Mouse (Mus musculus): ENCODE measurements around the gene Gm3336. TPM values are rescaled to one million over a fixed set of nuclear protein-coding genes. Genes with fewer than 3 reads are reported as not detected.

Gm3336 gene
- polyA plus RNA-seq, 1 experiment from 2014 or later = 0.54 TPM

GRCm38 (mm10) chr8:70760350-70760749, 42.0 kb downstream of the Gm3336 start:
- DNase-seq (ENCODE audit: low spot score) (no peak), ATAC-seq (peak; percentile 1)
- Histone ChIP-seq H3K27ac (ENCODE audit: low read length) (peak overlapping the region; percentile 87), H3K9me3 (ENCODE audit: low read length) (no peaks in the 10 kb centered on the region), H3K9ac (replicated peaks; ENCODE audit: low read depth) (peak overlapping the region; percentile 79), H3K36me3 (ENCODE audit: insufficient read depth, low read length) (peaks cover 8% of the 10 kb centered on the region; the same call in 1 of the 2 replicates), H3K27me3 (replicated peaks; ENCODE audit: insufficient read depth, low read length) (no peaks in the 10 kb centered on the region), H3K4me2 (replicated peaks; ENCODE audit: low read depth, low read length) (peak overlapping the region; percentile 99), H3K4me3 (ENCODE audit: low read depth, low read length) (peak overlapping the region; percentile 55), H3K4me1 (ENCODE audit: insufficient read depth, low read depth, low read length) (peaks cover 12% of the 10 kb centered on the region; the same call in 1 of the 2 replicates)
- TF ChIP-seq CTCF (IDR thresholded peaks at IDR 0.05) = no peak
- TF ChIP-seq EP300 (IDR thresholded peaks at IDR 0.05) = no peak
- under 1% methylated on average over 22 of the region's 22 CpGs for whole genome bisulfite sequencing

GRCm38 (mm10) chr8:70760775-70761406, 42.5 kb downstream of the Gm3336 start, which contains the start of gene Mpv17l2:
Mpv17l2 (minus strand) TSS chr8:70760946.
- H3K27me3 ChIP-seq (replicated peaks; ENCODE audit: insufficient read depth, low read length) = no peaks in the 10 kb centered on the region
- peak within 1 kb of the TSS; percentile 87 for H3K27ac ChIP-seq (ENCODE audit: low read length)
- H3K9me3 ChIP-seq (ENCODE audit: low read length) = no peaks in the 10 kb centered on the region
- peak within 1 kb of the TSS; percentile 55 for H3K4me3 ChIP-seq (ENCODE audit: low read depth, low read length)
- H3K9ac ChIP-seq (replicated peaks; ENCODE audit: low read depth) = peak within 1 kb of the TSS; percentile 79
- peaks cover 12% of the 10 kb centered on the region; the same call in 1 of the 2 replicates for H3K4me1 ChIP-seq (ENCODE audit: insufficient read depth, low read depth, low read length)
- WGBS = under 1% methylated on average over 51 of the region's 55 CpGs
- no peak for TF ChIP-seq CTCF (IDR thresholded peaks at IDR 0.05)
- TF ChIP-seq EP300 (IDR thresholded peaks at IDR 0.05) = peak; percentile 55; the same call in 1 of the 2 replicates
- H3K36me3 ChIP-seq (ENCODE audit: insufficient read depth, low read length) = peaks cover 8% of the 10 kb centered on the region; the same call in 1 of the 2 replicates
- peak; percentile 95 for ATAC-seq
- H3K4me2 ChIP-seq (replicated peaks; ENCODE audit: low read depth, low read length) = peak within 1 kb of the TSS; percentile 99
- peak; percentile 100 for DNase-seq (ENCODE audit: low spot score)

DNA sequence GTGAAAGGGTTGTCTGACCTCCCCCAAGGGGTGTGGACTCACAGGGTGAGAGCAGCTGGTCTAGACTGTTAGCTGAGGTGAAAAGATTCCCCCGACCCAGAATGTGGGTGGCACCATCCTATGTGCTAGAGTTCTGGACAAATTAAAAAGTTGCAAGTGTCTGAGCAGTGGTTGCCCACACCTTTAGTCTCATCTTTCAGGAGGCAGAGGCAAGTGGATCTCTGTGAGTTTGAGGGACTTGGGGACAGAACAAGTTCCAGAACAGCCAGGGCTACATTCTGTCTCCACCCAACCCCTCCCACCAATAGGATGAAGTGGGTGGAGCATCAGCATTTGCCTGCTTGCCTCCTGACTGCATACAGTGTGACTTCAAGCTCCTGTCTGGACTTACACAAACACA, 43.8 kb downstream of the Gm3336 start:
- no peak overlapping the region for H3K4me2 ChIP-seq (replicated peaks; ENCODE audit: low read depth, low read length)
- no peak overlapping the region for H3K4me3 ChIP-seq (ENCODE audit: low read depth, low read length)
- ATAC-seq = no peak
- H3K27me3 ChIP-seq (replicated peaks; ENCODE audit: insufficient read depth, low read length) = no peaks in the 10 kb centered on the region
- TF ChIP-seq CTCF (IDR thresholded peaks at IDR 0.05) (no peak), EP300 (IDR thresholded peaks at IDR 0.05) (no peak)
- WGBS = 78% methylated on average over 1 of the region's 1 CpGs
- H3K36me3 ChIP-seq (ENCODE audit: insufficient read depth, low read length) = peaks cover under 1% of the 10 kb centered on the region; the same call in 1 of the 2 replicates
- peaks cover 12% of the 10 kb centered on the region; the same call in 1 of the 2 replicates for H3K4me1 ChIP-seq (ENCODE audit: insufficient read depth, low read depth, low read length)
- no peak overlapping the region for H3K9ac ChIP-seq (replicated peaks; ENCODE audit: low read depth)
- DNase-seq (ENCODE audit: low spot score) = no peak
- no peaks in the 10 kb centered on the region for H3K9me3 ChIP-seq (ENCODE audit: low read length)
- no peak overlapping the region for H3K27ac ChIP-seq (ENCODE audit: low read length)

DNA sequence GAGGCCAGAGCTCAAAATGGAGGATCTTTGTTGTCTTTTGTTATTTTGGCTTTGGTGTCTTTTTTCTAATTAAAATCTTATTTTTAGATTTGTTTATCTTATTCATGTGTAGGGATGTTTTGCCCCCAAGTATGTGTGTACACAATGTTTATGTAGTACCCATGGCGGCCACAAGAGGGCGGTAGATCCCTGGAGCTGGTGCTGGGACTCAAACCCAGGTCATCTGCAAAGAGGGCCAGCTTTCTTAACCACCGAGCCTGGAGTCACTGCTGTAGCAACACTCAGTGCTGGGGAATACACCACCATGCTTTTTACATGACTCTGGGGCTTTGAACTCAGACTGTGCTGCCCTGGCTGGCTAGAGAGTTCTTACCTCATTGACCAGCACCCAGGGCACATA, 45.0 kb downstream of the Gm3336 start:
- Histone ChIP-seq H3K4me1 (ENCODE audit: insufficient read depth, low read depth, low read length) (peaks cover 12% of the 10 kb centered on the region; the same call in 1 of the 2 replicates), H3K27ac (ENCODE audit: low read length) (no peak overlapping the region), H3K4me2 (replicated peaks; ENCODE audit: low read depth, low read length) (no peak overlapping the region), H3K27me3 (replicated peaks; ENCODE audit: insufficient read depth, low read length) (no peaks in the 10 kb centered on the region), H3K4me3 (ENCODE audit: low read depth, low read length) (no peak overlapping the region), H3K9me3 (ENCODE audit: low read length) (no peaks in the 10 kb centered on the region), H3K36me3 (ENCODE audit: insufficient read depth, low read length) (no peaks in the 10 kb centered on the region), H3K9ac (replicated peaks; ENCODE audit: low read depth) (no peak overlapping the region)
- TF ChIP-seq CTCF (IDR thresholded peaks at IDR 0.05) (peak; percentile 85), EP300 (IDR thresholded peaks at IDR 0.05) (no peak)
- 10% methylated on average over 3 of the region's 3 CpGs for WGBS
- DNase-seq (ENCODE audit: low spot score) (no peak), ATAC-seq (no peak)

GRCm38 (mm10) chr8:70764026-70764425, 45.7 kb downstream of the Gm3336 start:
- Histone ChIP-seq H3K9ac (replicated peaks; ENCODE audit: low read depth) (no peak overlapping the region), H3K27ac (ENCODE audit: low read length) (no peak overlapping the region), H3K9me3 (ENCODE audit: low read length) (no peaks in the 10 kb centered on the region), H3K27me3 (replicated peaks; ENCODE audit: insufficient read depth, low read length) (no peaks in the 10 kb centered on the region), H3K4me3 (ENCODE audit: low read depth, low read length) (no peak overlapping the region), H3K36me3 (ENCODE audit: insufficient read depth, low read length) (0 out of 2 replicates have a peak, but pooled peaks cover 4% of the 10 kb centered on the region), H3K4me2 (replicated peaks; ENCODE audit: low read depth, low read length) (no peak overlapping the region), H3K4me1 (ENCODE audit: insufficient read depth, low read depth, low read length) (peaks cover 12% of the 10 kb centered on the region; the same call in 1 of the 2 replicates)
- no peak for TF ChIP-seq CTCF (IDR thresholded peaks at IDR 0.05)
- TF ChIP-seq EP300 (IDR thresholded peaks at IDR 0.05) = no peak
- no peak for ATAC-seq
- DNase-seq (ENCODE audit: low spot score) = no peak
- WGBS = 67% methylated on average over 8 of the region's 8 CpGs

DNA sequence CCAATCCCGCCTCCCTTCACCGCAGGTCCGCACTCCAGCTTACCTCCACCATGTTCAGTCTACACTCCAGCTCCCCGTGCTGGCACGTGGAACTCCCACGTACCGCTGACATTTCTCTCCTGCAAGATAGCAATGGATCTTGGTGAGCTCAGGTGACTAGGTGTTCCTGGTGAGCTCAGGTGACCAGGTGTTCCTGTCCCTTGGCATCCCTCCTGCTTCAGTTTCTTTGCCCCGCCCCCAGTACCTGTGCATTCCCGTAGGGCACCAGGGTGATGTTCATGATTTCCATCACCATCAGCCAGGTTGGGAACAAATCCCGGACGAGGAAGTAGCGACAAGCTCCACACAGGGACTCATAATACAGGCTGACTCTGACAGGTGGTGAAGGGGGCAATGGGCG, 46.3 kb downstream of the Gm3336 start:
- H3K36me3 ChIP-seq (ENCODE audit: insufficient read depth, low read length) = 0 out of 2 replicates have a peak, but pooled peaks cover 6% of the 10 kb centered on the region
- H3K4me2 ChIP-seq (replicated peaks; ENCODE audit: low read depth, low read length) = no peak overlapping the region
- H3K27me3 ChIP-seq (replicated peaks; ENCODE audit: insufficient read depth, low read length) = no peaks in the 10 kb centered on the region
- no peak overlapping the region for H3K9ac ChIP-seq (replicated peaks; ENCODE audit: low read depth)
- WGBS = 88% methylated on average over 13 of the region's 13 CpGs
- no peaks in the 10 kb centered on the region for H3K9me3 ChIP-seq (ENCODE audit: low read length)
- ATAC-seq = no peak
- no peak overlapping the region for H3K27ac ChIP-seq (ENCODE audit: low read length)
- TF ChIP-seq CTCF (IDR thresholded peaks at IDR 0.05) (no peak), EP300 (IDR thresholded peaks at IDR 0.05) (no peak)
- H3K4me3 ChIP-seq (ENCODE audit: low read depth, low read length) = no peak overlapping the region
- H3K4me1 ChIP-seq (ENCODE audit: insufficient read depth, low read depth, low read length) = peaks cover 9% of the 10 kb centered on the region; the same call in 1 of the 2 replicates
- DNase-seq (ENCODE audit: low spot score) = no peak
